Mouse (Mus musculus) embryonic facial prominence, embryonic 12.5 days (tissue): ENCODE results near the gene Gm6525. TPM values are rescaled to one million over a fixed set of nuclear protein-coding genes. Genes with fewer than 3 reads are reported as not detected.
A peak's percentile ranks its signal among the peaks of the same experiment; 100 is the strongest.

Experiments used
- ATAC-seq: fragments of 200-750 bp; cut with Nextera tagmentation; 2 replicates; pipeline ENCODE4 v1.8.0; 2017; ENCODE audit not compliant: insufficient number of reproducible peaks, insufficient read depth, low FRiP score, low TSS enrichment
- H3K27ac ChIP-seq: fragments of 300-500 bp; sonication (generic); 2 replicates; pipeline ENCODE4 v1.5.1; 2016; ENCODE audit warnings: mild to moderate bottlenecking
- H3K27me3 ChIP-seq: fragments of 300-500 bp; sonication (generic); 2 replicates; pipeline ENCODE4 v1.6.1; 2016; ENCODE audit warnings: mild to moderate bottlenecking, moderate library complexity
- H3K36me3 ChIP-seq: fragments of 300-500 bp; sonication (generic); 2 replicates; pipeline ENCODE4 v1.6.1; 2016; ENCODE audit warnings: mild to moderate bottlenecking
- H3K4me1 ChIP-seq: fragments of 300-500 bp; sonication (generic); 2 replicates; pipeline ENCODE4 v1.6.1; 2016
- H3K4me2 ChIP-seq: fragments of 300-500 bp; sonication (generic); replicated peaks from 2 replicates; pipeline ENCODE4 v1.6.1; 2016; ENCODE audit warnings: mild to moderate bottlenecking, moderate library complexity
- H3K4me3 ChIP-seq: fragments of 300-500 bp; sonication (generic); 2 replicates; pipeline ENCODE4 v1.5.1; 2016; ENCODE audit warnings: mild to moderate bottlenecking
- H3K9ac ChIP-seq: fragments of 300-500 bp; sonication (generic); 2 replicates; pipeline ENCODE4 v1.6.1; 2016; ENCODE audit warnings: mild to moderate bottlenecking, moderate library complexity
- H3K9me3 ChIP-seq: fragments of 300-500 bp; sonication (generic); 2 replicates; pipeline ENCODE4 v1.6.1; 2016; ENCODE audit warnings: mild to moderate bottlenecking, moderate library complexity
- WGBS: fragments of 180-500 bp; shearing (Covaris S2); methylation state at CpG from one replicate; pipeline ENCODE4 v1.1.7; 2016; 5-methylcytosine and 5-hydroxymethylcytosine counted together
- polyA plus RNA-seq: library from polyadenylated mRNA; unstranded; fragments of >200 nt; fragmentation: Nextera tagmentation; extraction: Ambion mirVana; gene quantifications from 2 replicates; pipeline ENCODE4 v1.2.1, GENCODE M21; 2016

Gm6525 gene
- polyA plus RNA-seq, 1 experiment from 2014 or later = 1.00 TPM

- Histone ChIP-seq H3K27ac (no peak overlapping the region), H3K4me2 (no peak overlapping the region), H3K4me3 (no peak overlapping the region), H3K4me1 (peaks cover 32% of the 10 kb centered on the region), H3K36me3 (no peaks in the 10 kb centered on the region), H3K9ac (no peak overlapping the region), H3K27me3 (no peaks in the 10 kb centered on the region), H3K9me3 (no peaks in the 10 kb centered on the region)
- no peak for ATAC-seq
- WGBS = 64% methylated on average over 15 of the region's 15 CpGs
Measured at GRCm38 (mm10) chr3:84215743-84216360, 41.9 kb downstream of the Gm6525 start.

- Histone ChIP-seq H3K27ac (no peak overlapping the region), H3K4me3 (no peak overlapping the region), H3K4me1 (peaks cover 33% of the 10 kb centered on the region), H3K36me3 (no peaks in the 10 kb centered on the region), H3K9ac (no peak overlapping the region), H3K9me3 (no peaks in the 10 kb centered on the region), H3K27me3 (no peaks in the 10 kb centered on the region), H3K4me2 (peak overlapping the region; percentile 26; the same call in 1 of the 2 replicates)
- WGBS = 66% methylated on average over 12 of the region's 12 CpGs
- no peak for ATAC-seq
Measured at GRCm38 (mm10) chr3:84217118-84217960, 43.4 kb downstream of the Gm6525 start.

- Histone ChIP-seq H3K27me3 (no peaks in the 10 kb centered on the region), H3K4me3 (no peak overlapping the region), H3K4me2 (peak overlapping the region; percentile 26), H3K36me3 (no peaks in the 10 kb centered on the region), H3K9me3 (no peaks in the 10 kb centered on the region), H3K4me1 (peaks cover 33% of the 10 kb centered on the region), H3K27ac (peak overlapping the region; percentile 60; the same call in 1 of the 2 replicates), H3K9ac (no peak overlapping the region)
- no peak for ATAC-seq
- WGBS = 35% methylated on average over 4 of the region's 4 CpGs
Measured at GRCm38 (mm10) chr3:84217961-84218351, 44.1 kb downstream of the Gm6525 start.

- Histone ChIP-seq H3K9ac (no peak overlapping the region), H3K4me2 (peak overlapping the region; percentile 81), H3K4me3 (no peak overlapping the region), H3K27ac (peak overlapping the region; percentile 60; the same call in 1 of the 2 replicates), H3K36me3 (no peaks in the 10 kb centered on the region), H3K27me3 (no peaks in the 10 kb centered on the region), H3K4me1 (peaks cover 33% of the 10 kb centered on the region), H3K9me3 (no peaks in the 10 kb centered on the region)
- WGBS = 41% methylated on average over 2 of the region's 2 CpGs
- ATAC-seq = no peak
Measured at GRCm38 (mm10) chr3:84218498-84218897, 44.6 kb downstream of the Gm6525 start.

- no peaks in the 10 kb centered on the region for H3K9me3 ChIP-seq
- H3K4me2 ChIP-seq = peak overlapping the region; percentile 81
- no peak for ATAC-seq
- WGBS = 21% methylated on average over 2 of the region's 2 CpGs
- H3K4me3 ChIP-seq = 0 out of 2 replicates have a peak overlapping the region, but pooled peaks have one; percentile 1
- 0 out of 2 replicates have a peak overlapping the region, but pooled peaks have one; percentile 23 for H3K27ac ChIP-seq
- peaks cover 33% of the 10 kb centered on the region for H3K4me1 ChIP-seq
- no peaks in the 10 kb centered on the region for H3K27me3 ChIP-seq
- H3K36me3 ChIP-seq = no peaks in the 10 kb centered on the region
- H3K9ac ChIP-seq = no peak overlapping the region
Measured at GRCm38 (mm10) chr3:84219166-84219710, 45.3 kb downstream of the Gm6525 start.

GRCm38 (mm10) chr3:84219720-84220273 is 45.9 kb downstream of the Gm6525 start:
- 4% methylated on average over 9 of the region's 9 CpGs for WGBS
- peaks cover 33% of the 10 kb centered on the region for H3K4me1 ChIP-seq
- no peaks in the 10 kb centered on the region for H3K27me3 ChIP-seq
- H3K9me3 ChIP-seq = no peaks in the 10 kb centered on the region
- peak overlapping the region; percentile 81 for H3K4me2 ChIP-seq
- ATAC-seq = no peak
- H3K36me3 ChIP-seq = no peaks in the 10 kb centered on the region
- H3K4me3 ChIP-seq = peak overlapping the region; percentile 48
- no peak overlapping the region for H3K27ac ChIP-seq
- peak overlapping the region; percentile 57 for H3K9ac ChIP-seq

GRCm38 (mm10) chr3:84220326-84220725 is 46.4 kb downstream of the Gm6525 start:
- H3K4me3 ChIP-seq = peak overlapping the region; percentile 48
- H3K9me3 ChIP-seq = no peaks in the 10 kb centered on the region
- no peak for ATAC-seq
- WGBS = 1% methylated on average over 9 of the region's 9 CpGs
- peak overlapping the region; percentile 57 for H3K9ac ChIP-seq
- peak overlapping the region; percentile 75 for H3K27ac ChIP-seq
- no peaks in the 10 kb centered on the region for H3K27me3 ChIP-seq
- peak overlapping the region; percentile 81 for H3K4me2 ChIP-seq
- peaks cover 31% of the 10 kb centered on the region for H3K4me1 ChIP-seq
- no peaks in the 10 kb centered on the region for H3K36me3 ChIP-seq

- Histone ChIP-seq H3K4me2 (peak overlapping the region; percentile 81), H3K36me3 (no peaks in the 10 kb centered on the region), H3K4me3 (peak overlapping the region; percentile 48), H3K9ac (peak overlapping the region; percentile 57), H3K9me3 (no peaks in the 10 kb centered on the region), H3K27ac (peak overlapping the region; percentile 75; the same call in 1 of the 2 replicates), H3K27me3 (no peaks in the 10 kb centered on the region), H3K4me1 (peaks cover 28% of the 10 kb centered on the region)
- 0% methylated on average over 11 of the region's 11 CpGs for WGBS
- ATAC-seq = no peak
Measured at GRCm38 (mm10) chr3:84220748-84221147, 46.8 kb downstream of the Gm6525 start.

Other genes starting within 250 kb of the Gm6525 start
- gene Tmem131l, start 133.9 kb upstream of the Gm6525 start, polyA plus RNA-seq = 74.9 and 84.7 TPM in 2 replicates
- gene Mnd1, start 18.3 kb upstream of the Gm6525 start, polyA plus RNA-seq = 14.4 and 15.7 TPM in 2 replicates
- gene Trim2, start 132.8 kb downstream of the Gm6525 start, polyA plus RNA-seq = 38.2 and 39.2 TPM in 2 replicates